Mouse (Mus musculus) v-Abl transformed pro-B cells (cell line): ENCODE data around the gene B230104I21Rik.

Source experiments
- in situ Hi-C, 2 experiments: fragments of 400-800 bp; cut with MboI; formaldehyde crosslinking; loops; one replicate each; pipeline ENCODE4 v1.15.1; 2025; ENCODE audit not compliant: unreplicated experiment in 2 of 2

Gene B230104I21Rik

GRCm38 (mm10) chr4:154390333-154391080 lies 54.6 kb downstream of the B230104I21Rik start:
- in situ Hi-C loops: no loop called here

- in situ Hi-C loops: no loop called here
These were observed 56.7 kb downstream of the B230104I21Rik start for GRCm38 (mm10) chr4:154392641-154393040.

GRCm38 (mm10) chr4:154393196-154394122 lies 57.5 kb downstream of the B230104I21Rik start:
- in situ Hi-C loops: no loop called here

GRCm38 (mm10) chr4:154394123-154394722 lies 58.3 kb downstream of the B230104I21Rik start:
- in situ Hi-C loops: no loop called here

- in situ Hi-C loops: no loop called here
These were observed 60.9 kb downstream of the B230104I21Rik start for GRCm38 (mm10) chr4:154396652-154397301.
